Mouse (Mus musculus) common myeloid progenitor, adult 5-6 weeks (primary cell): ENCODE results near the gene Dcbld2. TPM values are rescaled to one million over a fixed set of nuclear protein-coding genes. Genes with fewer than 3 reads are reported as not detected.

ENCODE experiments used
- total RNA-seq: library from RNA; stranded (forward); fragments of 200-1000, 187-1606 nt; gene quantifications from 2 replicates; pipeline ENCODE4 v1.2.3, GENCODE M21; 2017

Gene Dcbld2
- total RNA-seq, 1 experiment from 2014 or later = 1.2 TPM

Other genes with a start within 250 kb of the Dcbld2 start
- gene St3gal6, start 115.8 kb downstream of the Dcbld2 start, total RNA-seq = 18.1 and 38.7 TPM in 2 replicates
- not detected in 2 replicates for gene Gm813, start 208.5 kb downstream of the Dcbld2 start, total RNA-seq
- gene E330017A01Rik, start 230.3 kb downstream of the Dcbld2 start, total RNA-seq = not detected in 2 replicates